Mouse (Mus musculus): ENCODE data around the gene Adgrg3. TPM values are rescaled to one million over a fixed set of nuclear protein-coding genes. Genes with fewer than 3 reads are reported as not detected.
"Not testable (repeated sequence)": the region's sequence is repeated elsewhere in the genome, so short reads cannot be mapped to it uniquely, and the experiment has no call there.

The Adgrg3 gene
- polyA plus RNA-seq, 1 experiment: 0.27 TPM

- no peak for TF ChIP-seq CTCF (IDR thresholded peaks at IDR 0.05; ENCODE audit: low read depth, low read length)
- TF ChIP-seq POLR2A (IDR thresholded peaks at IDR 0.05; ENCODE audit: insufficient read depth, low read length): no peak
- TF ChIP-seq EP300 (IDR thresholded peaks at IDR 0.05; ENCODE audit: insufficient read depth, low read depth, low read length): no peak
- Histone ChIP-seq H3K27ac (ENCODE audit: insufficient read depth, low read length) (no peak overlapping the region), H3K4me1 (ENCODE audit: control insufficient read depth, insufficient read depth, low read length) (peaks cover 2% of the 10 kb centered on the region), H3K27me3 (ENCODE audit: control insufficient read depth, insufficient read depth, low read length, poor library complexity, severe bottlenecking) (no peaks in the 10 kb centered on the region), H3K36me3 (ENCODE audit: control insufficient read depth, insufficient read depth, low read length, poor library complexity, severe bottlenecking) (no peaks in the 10 kb centered on the region), H3K4me3 (ENCODE audit: low read depth, low read length) (no peak overlapping the region), H3K9me3 (replicated peaks; ENCODE audit: control insufficient read depth, insufficient read depth, low read length, poor library complexity, severe bottlenecking) (no peaks in the 10 kb centered on the region), H3K9ac (ENCODE audit: low read depth, poor library complexity, severe bottlenecking) (no peak overlapping the region)
Measured at GRCm38 (mm10) chr8:95024387-95024786, 6.9 kb downstream of the Adgrg3 start.

GRCm38 (mm10) chr8:95025421-95025820 is 7.9 kb downstream of the Adgrg3 start:
- Histone ChIP-seq H3K9ac (ENCODE audit: low read depth, poor library complexity, severe bottlenecking) (no peak overlapping the region), H3K4me1 (ENCODE audit: control insufficient read depth, insufficient read depth, low read length) (peaks cover 2% of the 10 kb centered on the region), H3K4me3 (ENCODE audit: low read depth, low read length) (no peak overlapping the region), H3K9me3 (replicated peaks; ENCODE audit: control insufficient read depth, insufficient read depth, low read length, poor library complexity, severe bottlenecking) (peaks cover 4% of the 10 kb centered on the region; the same call in 1 of the 2 replicates), H3K27me3 (ENCODE audit: control insufficient read depth, insufficient read depth, low read length, poor library complexity, severe bottlenecking) (no peaks in the 10 kb centered on the region), H3K27ac (ENCODE audit: insufficient read depth, low read length) (no peak overlapping the region), H3K36me3 (ENCODE audit: control insufficient read depth, insufficient read depth, low read length, poor library complexity, severe bottlenecking) (no peaks in the 10 kb centered on the region)
- TF ChIP-seq CTCF (IDR thresholded peaks at IDR 0.05; ENCODE audit: low read depth, low read length) (peak; percentile 5), EP300 (IDR thresholded peaks at IDR 0.05; ENCODE audit: insufficient read depth, low read depth, low read length) (no peak)

- not testable (repeated sequence) for H3K4me1 ChIP-seq (ENCODE audit: control insufficient read depth, insufficient read depth, low read length); H3K4me3 ChIP-seq (ENCODE audit: low read depth, low read length); H3K27me3 ChIP-seq (ENCODE audit: control insufficient read depth, insufficient read depth, low read length, poor library complexity, severe bottlenecking); H3K9ac ChIP-seq (ENCODE audit: low read depth, poor library complexity, severe bottlenecking); H3K9me3 ChIP-seq (replicated peaks; ENCODE audit: control insufficient read depth, insufficient read depth, low read length, poor library complexity, severe bottlenecking); H3K27ac ChIP-seq (ENCODE audit: insufficient read depth, low read length); H3K36me3 ChIP-seq (ENCODE audit: control insufficient read depth, insufficient read depth, low read length, poor library complexity, severe bottlenecking)
Measured at GRCm38 (mm10) chr8:95028391-95028790, 10.9 kb downstream of the Adgrg3 start.

- H3K27me3 ChIP-seq (ENCODE audit: control insufficient read depth, insufficient read depth, low read length, poor library complexity, severe bottlenecking): no peaks in the 10 kb centered on the region
- no peaks in the 10 kb centered on the region for H3K9me3 ChIP-seq (replicated peaks; ENCODE audit: control insufficient read depth, insufficient read depth, low read length, poor library complexity, severe bottlenecking)
- no peak overlapping the region for H3K4me3 ChIP-seq (ENCODE audit: low read depth, low read length)
- H3K9ac ChIP-seq (ENCODE audit: low read depth, poor library complexity, severe bottlenecking): no peak overlapping the region
- H3K27ac ChIP-seq (ENCODE audit: insufficient read depth, low read length): no peak overlapping the region
- no peaks in the 10 kb centered on the region for H3K36me3 ChIP-seq (ENCODE audit: control insufficient read depth, insufficient read depth, low read length, poor library complexity, severe bottlenecking)
- no peaks in the 10 kb centered on the region for H3K4me1 ChIP-seq (ENCODE audit: control insufficient read depth, insufficient read depth, low read length)
- no peak for TF ChIP-seq POLR2A (IDR thresholded peaks at IDR 0.05; ENCODE audit: insufficient read depth, low read length)
- no peak for TF ChIP-seq CTCF (IDR thresholded peaks at IDR 0.05; ENCODE audit: low read depth, low read length)
- TF ChIP-seq EP300 (IDR thresholded peaks at IDR 0.05; ENCODE audit: insufficient read depth, low read depth, low read length): no peak
Measured at GRCm38 (mm10) chr8:95037106-95037925, 19.8 kb downstream of the Adgrg3 start.

GRCm38 (mm10) chr8:95041883-95042784 is 24.6 kb downstream of the Adgrg3 start:
- H3K4me3 ChIP-seq (ENCODE audit: low read depth, low read length): no peak overlapping the region
- H3K4me1 ChIP-seq (ENCODE audit: control insufficient read depth, insufficient read depth, low read length): no peaks in the 10 kb centered on the region
- H3K9ac ChIP-seq (ENCODE audit: low read depth, poor library complexity, severe bottlenecking): no peak overlapping the region
- H3K36me3 ChIP-seq (ENCODE audit: control insufficient read depth, insufficient read depth, low read length, poor library complexity, severe bottlenecking): no peaks in the 10 kb centered on the region
- no peak for TF ChIP-seq CTCF (IDR thresholded peaks at IDR 0.05; ENCODE audit: low read depth, low read length)
- no peak for TF ChIP-seq EP300 (IDR thresholded peaks at IDR 0.05; ENCODE audit: insufficient read depth, low read depth, low read length)
- no peak for TF ChIP-seq POLR2A (IDR thresholded peaks at IDR 0.05; ENCODE audit: insufficient read depth, low read length)
- no peaks in the 10 kb centered on the region for H3K9me3 ChIP-seq (replicated peaks; ENCODE audit: control insufficient read depth, insufficient read depth, low read length, poor library complexity, severe bottlenecking)
- H3K27me3 ChIP-seq (ENCODE audit: control insufficient read depth, insufficient read depth, low read length, poor library complexity, severe bottlenecking): 0 out of 2 replicates have a peak, but pooled peaks cover 1% of the 10 kb centered on the region
- H3K27ac ChIP-seq (ENCODE audit: insufficient read depth, low read length): no peak overlapping the region

- no peaks in the 10 kb centered on the region for H3K9me3 ChIP-seq (replicated peaks; ENCODE audit: control insufficient read depth, insufficient read depth, low read length, poor library complexity, severe bottlenecking)
- no peak overlapping the region for H3K9ac ChIP-seq (ENCODE audit: low read depth, poor library complexity, severe bottlenecking)
- no peak overlapping the region for H3K4me3 ChIP-seq (ENCODE audit: low read depth, low read length)
- H3K36me3 ChIP-seq (ENCODE audit: control insufficient read depth, insufficient read depth, low read length, poor library complexity, severe bottlenecking): no peaks in the 10 kb centered on the region
- no peak for TF ChIP-seq CTCF (IDR thresholded peaks at IDR 0.05; ENCODE audit: low read depth, low read length)
- no peak for TF ChIP-seq EP300 (IDR thresholded peaks at IDR 0.05; ENCODE audit: insufficient read depth, low read depth, low read length)
- no peak for TF ChIP-seq POLR2A (IDR thresholded peaks at IDR 0.05; ENCODE audit: insufficient read depth, low read length)
- no peaks in the 10 kb centered on the region for H3K4me1 ChIP-seq (ENCODE audit: control insufficient read depth, insufficient read depth, low read length)
- no peak overlapping the region for H3K27ac ChIP-seq (ENCODE audit: insufficient read depth, low read length)
- H3K27me3 ChIP-seq (ENCODE audit: control insufficient read depth, insufficient read depth, low read length, poor library complexity, severe bottlenecking): 0 out of 2 replicates have a peak, but pooled peaks cover 1% of the 10 kb centered on the region
Measured at GRCm38 (mm10) chr8:95044811-95045210, 27.3 kb downstream of the Adgrg3 start.
